Mouse (Mus musculus): Measurements from ENCODE around the gene Cep152.

- no peak for TF ChIP-seq CTCF (IDR thresholded peaks at IDR 0.05; ENCODE audit: low read depth, low read length)
- no peak for TF ChIP-seq POLR2A (IDR thresholded peaks at IDR 0.05; ENCODE audit: extremely low read depth, insufficient read depth, low read length)
Observed at GRCm38 (mm10) chr2:125644912-125645311, 20.0 kb upstream of the Cep152 start.

Data from liver, adult 2 months (tissue).